Mouse (Mus musculus): ENCODE results near the gene Mms19.

DNA sequence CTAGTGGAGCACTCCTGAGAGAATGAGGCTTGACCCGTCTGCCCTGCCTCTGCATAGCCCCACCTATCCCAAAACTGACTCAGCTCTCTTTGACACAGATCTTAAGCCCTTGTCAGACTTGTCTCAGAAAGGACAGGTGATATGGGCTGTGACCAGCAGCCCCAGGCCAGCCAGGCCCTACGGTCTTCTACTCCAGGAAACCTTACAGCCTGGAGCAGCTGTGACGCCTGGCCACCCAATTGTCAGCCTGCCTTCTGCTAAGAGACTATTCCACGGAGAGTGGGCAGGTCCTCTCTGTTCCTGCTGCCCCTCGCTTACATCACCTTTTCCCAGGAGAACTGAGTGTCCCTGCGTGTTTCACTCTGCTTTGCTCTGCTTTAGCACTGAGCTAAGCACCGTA lies 30.2 kb upstream of the Mms19 start:
- no peak for TF ChIP-seq CHD2 (IDR thresholded peaks at IDR 0.05; ENCODE audit: low read depth, low read length)
- TF ChIP-seq MAFK (IDR thresholded peaks at IDR 0.05; ENCODE audit: insufficient read depth, low read depth, low read length), result no peak
- no peak for TF ChIP-seq HCFC1 (IDR thresholded peaks at IDR 0.05; ENCODE audit: borderline replicate concordance, insufficient read depth, low read length)
- no peak for TF ChIP-seq ZC3H11A (IDR thresholded peaks at IDR 0.05; ENCODE audit: borderline replicate concordance, low read depth, low read length)
- TF ChIP-seq ZNF384 (IDR thresholded peaks at IDR 0.05; ENCODE audit: low read depth, low read length), result no peak
